Mouse (Mus musculus): Measurements from ENCODE around the gene Slc9a8.

Slc9a8 gene

DNA sequence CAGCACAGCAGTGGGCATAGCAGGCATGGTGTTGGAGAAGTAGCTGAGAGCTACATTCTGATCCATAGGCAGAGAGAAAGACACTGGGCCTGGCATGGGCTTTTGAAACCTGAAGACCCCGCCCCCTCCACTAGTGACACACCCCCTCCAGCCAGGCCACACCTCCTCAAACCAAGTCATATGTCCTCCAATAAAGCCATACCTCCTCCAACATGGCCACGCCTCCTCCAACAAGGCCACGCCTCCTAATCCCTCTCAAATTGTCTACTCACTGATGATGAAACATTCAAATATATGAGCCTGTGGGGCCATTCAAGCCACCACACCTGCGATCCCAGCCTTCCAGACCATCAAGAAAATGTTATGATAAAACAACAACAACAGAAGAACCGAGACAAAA lies 7.1 kb upstream of the Slc9a8 start:
- in situ Hi-C loops (cut with MboI, MseI) = no loop called here

GRCm38 (mm10) chr2:167415970-167416563 lies 5.4 kb upstream of the Slc9a8 start:
- in situ Hi-C loops (cut with MboI, MseI) = no loop called here

DNA sequence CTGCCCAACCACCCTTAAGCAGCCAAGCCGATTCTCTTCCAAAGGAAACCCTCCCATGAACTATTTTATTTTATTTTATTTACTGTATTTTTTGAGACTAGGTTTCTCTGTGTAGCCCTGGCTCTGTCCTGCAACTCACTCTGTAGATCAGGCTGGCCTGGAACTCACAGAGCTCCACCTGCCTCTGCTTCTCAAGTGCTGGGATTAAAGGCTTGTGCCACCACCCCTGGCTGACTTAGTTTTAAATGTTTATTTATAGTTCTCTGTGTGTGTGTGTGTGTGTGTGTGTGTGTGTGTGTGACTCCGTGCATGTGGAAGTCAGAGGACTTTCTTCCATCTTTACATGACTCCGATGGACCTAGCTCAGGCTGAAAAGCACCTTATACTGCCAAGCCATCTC lies 4.5 kb upstream of the Slc9a8 start:
- in situ Hi-C loops (cut with MboI, MseI) = no loop called here

DNA sequence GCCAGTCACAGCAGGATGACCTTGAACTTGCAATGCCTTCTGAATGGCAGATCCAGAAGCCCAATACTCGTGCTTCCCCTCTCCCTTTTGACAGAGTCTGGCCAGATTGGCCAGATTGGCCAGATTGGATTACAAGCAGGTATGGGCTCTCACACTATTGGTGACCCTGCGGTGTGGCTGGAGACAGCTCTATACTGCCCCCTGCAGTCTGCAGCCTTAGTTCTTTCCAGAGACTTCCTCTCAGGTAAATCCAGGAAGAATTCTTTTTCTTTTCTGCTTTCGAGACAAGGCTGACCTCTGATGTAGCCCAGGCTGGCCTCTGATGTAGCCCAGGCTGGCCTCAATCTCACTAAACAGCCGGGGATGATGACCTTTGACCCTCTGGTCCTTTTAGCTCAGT lies 3.8 kb upstream of the Slc9a8 start:
- in situ Hi-C loops (cut with MboI, MseI) = no loop called here

DNA sequence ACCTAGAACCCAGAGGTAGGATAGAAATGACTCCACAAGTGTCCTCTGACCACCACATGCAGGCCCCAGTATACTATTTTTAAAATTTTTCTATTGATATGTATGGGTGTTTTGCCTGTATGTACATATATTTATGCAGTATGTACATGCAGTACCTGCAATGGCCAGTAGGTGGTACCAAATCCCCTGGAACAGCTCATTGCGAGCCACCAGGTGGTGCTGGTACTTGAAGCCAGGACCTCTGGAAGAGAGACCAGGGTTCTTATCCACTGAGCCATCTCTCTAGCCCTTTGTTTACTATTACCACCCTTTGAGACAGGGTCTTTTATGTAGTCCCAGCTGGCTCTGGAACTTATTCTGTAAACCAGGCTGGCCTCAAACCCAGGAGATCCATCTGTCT lies 2.3 kb upstream of the Slc9a8 start:
- in situ Hi-C loops (cut with MboI, MseI) = no loop called here

DNA sequence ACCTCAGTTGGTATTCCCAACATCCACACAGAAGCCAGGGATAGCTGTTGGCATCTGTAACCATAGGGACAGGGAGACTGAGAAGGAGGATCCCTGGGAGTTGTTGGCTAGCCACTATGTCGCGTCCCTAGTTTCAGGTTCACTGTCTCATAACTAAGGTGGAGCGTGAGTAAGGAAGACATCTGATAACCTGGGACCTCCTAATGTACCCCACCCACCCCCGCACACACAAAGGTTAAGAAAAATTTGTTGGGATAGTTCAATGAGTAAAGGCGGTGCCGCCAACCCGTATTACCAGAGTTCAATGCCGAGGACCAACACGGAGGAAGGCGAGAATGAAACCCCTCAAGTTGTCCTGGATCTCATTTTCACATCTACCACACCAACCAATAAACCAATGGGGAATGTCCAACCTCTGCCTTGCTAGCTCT lies 686 bp upstream of the Slc9a8 start:
- in situ Hi-C loops (cut with MboI, MseI) = loop anchor here in 1 of 2 experiments (5.0 kb wide), 2 partner anchors 74 to 86 kb away; partner anchors contain the start of gene B4galt5

- in situ Hi-C loops (cut with MboI, MseI) = loop anchor here in 1 of 2 experiments (5.0 kb wide), 2 partner anchors 75 to 85 kb away; partner anchors contain the start of gene B4galt5
Observed at GRCm38 (mm10) chr2:167422150-167422470, 598 bp downstream of the Slc9a8 start.

GRCm38 (mm10) chr2:167423031-167423611 lies 1.6 kb downstream of the Slc9a8 start:
- in situ Hi-C loops (cut with MboI, MseI) = loop anchor here in 1 of 2 experiments (5.0 kb wide), 2 partner anchors 76 to 84 kb away; partner anchors contain the start of gene B4galt5

- in situ Hi-C loops (cut with MboI, MseI) = loop anchor here in 1 of 2 experiments (5.0 kb wide), 2 partner anchors 77 to 83 kb away; partner anchors contain the start of gene B4galt5
Observed at GRCm38 (mm10) chr2:167424040-167424439, 2.5 kb downstream of the Slc9a8 start.

DNA sequence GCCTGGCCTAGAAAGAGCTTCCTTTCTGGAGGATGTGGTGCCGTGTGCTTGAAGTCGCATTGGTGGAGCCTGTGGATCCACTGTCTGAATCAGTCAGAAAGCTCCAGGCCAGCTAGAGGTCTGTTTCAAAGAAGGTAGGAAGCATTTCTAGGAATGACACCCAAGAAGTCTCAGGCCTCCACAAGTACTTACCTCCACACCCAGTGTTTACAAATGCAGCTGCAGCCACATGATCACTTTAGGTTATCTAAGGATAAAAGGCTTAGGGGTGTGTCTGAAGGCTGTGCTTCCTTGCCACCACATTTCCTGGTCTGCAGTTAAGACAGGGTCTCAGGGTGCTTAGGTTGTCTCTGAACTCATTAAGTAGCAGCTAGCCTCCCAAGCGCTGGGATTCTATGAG lies 3.0 kb downstream of the Slc9a8 start:
- in situ Hi-C loops (cut with MboI, MseI) = loop anchor here in 1 of 2 experiments (5.0 kb wide), 2 partner anchors 77 to 83 kb away; partner anchors contain the start of gene B4galt5

DNA sequence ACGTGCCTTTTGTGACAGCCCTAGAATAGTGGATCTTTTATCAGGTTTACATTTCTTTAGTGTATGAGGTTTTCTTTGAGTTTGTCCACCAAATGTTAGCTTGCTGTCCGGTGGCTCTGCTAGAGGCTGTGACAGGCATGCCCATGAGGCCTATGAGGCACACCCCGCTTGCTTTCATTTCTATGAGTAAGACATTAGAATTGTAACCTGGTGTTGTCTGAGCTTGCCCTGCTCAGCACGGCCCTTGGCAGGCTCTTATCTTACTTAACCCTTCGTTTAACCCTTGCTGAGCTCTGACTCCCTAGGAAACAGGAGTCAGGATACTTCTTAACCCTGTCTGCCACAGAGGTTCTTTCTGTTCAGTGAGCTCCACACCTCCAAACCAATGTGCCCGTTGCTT lies 3.9 kb downstream of the Slc9a8 start:
- in situ Hi-C loops (cut with MboI, MseI) = no loop called here

DNA sequence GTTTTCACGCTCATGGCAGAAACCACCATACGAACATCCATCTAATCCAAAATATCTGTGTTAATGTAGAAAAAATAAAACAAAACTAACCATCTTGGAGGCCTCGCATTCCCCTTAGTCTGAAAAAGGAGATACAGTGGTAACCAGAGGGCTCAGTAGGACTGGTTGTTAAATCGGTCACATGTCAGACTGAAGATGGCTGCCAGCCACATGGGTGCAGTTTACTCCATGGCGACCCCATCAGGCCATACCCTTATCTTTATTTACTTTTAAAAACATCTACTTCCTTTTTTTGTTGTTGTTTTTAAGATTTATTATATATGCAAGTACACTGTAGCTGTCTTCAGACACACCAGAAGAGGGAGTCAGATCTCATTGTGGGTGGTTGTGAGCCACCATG lies 8.1 kb downstream of the Slc9a8 start:
- in situ Hi-C loops (cut with MboI, MseI) = no loop called here

DNA sequence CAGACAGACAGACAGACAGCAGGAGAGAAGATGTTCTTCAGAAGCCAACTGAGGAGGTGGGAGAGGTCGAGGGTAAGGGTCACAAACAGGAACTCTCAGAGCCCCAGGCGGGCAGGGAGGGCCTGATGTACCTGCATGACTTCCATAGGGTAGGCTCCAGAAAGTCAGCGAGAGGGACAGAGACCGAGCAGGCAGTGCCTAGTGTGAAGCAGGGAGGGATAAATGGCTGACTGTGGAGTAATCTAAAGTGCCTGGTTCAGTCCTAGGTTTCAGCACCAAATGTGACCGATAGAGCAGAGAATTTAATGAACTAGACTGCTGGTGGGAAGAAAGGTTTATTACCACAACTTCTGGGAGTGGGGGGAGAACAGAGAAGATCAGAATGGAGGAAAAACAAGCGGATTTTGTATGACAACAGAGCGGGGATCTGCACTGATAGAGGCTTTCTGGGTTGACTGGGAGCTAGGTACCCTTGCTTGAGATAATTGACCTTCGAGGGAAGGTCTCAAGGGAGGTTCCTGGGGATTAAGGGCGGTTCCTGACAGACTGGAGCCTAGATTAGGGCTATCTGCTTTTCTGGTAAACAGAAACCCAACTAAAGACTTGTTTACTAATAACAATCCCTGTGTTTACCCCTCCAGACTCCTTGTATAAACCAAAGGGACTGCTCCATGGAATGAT lies 9.4 kb downstream of the Slc9a8 start:
- in situ Hi-C loops (cut with MboI, MseI) = no loop called here

DNA sequence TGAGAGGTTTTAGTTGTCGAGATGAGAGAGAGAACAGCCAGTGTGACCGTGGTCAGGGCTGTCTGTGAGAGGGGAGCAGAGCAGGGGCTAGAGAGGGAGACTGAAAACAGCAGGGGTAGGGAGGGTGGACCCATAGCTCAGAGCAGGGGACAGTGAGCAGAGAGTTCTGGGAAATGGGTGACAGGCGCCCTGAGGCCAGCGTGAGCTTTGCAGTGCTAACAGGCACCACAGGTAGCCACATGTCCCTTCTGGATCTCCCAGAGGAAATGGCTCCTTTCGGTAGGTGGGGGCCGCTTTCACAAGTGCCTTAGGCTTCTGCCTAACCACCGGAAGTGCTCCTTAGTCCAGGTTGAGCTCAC lies 9.9 kb downstream of the Slc9a8 start:
- in situ Hi-C loops (cut with MboI, MseI) = no loop called here

- in situ Hi-C loops (cut with MboI, MseI) = no loop called here
Observed at GRCm38 (mm10) chr2:167434570-167434969, 13.1 kb downstream of the Slc9a8 start.

- in situ Hi-C loops (cut with MboI, MseI) = no loop called here
Observed at GRCm38 (mm10) chr2:167435631-167436030, 14.1 kb downstream of the Slc9a8 start.

- in situ Hi-C loops (cut with MboI, MseI) = no loop called here
Observed at GRCm38 (mm10) chr2:167436371-167436770, 14.9 kb downstream of the Slc9a8 start.

GRCm38 (mm10) chr2:167439422-167439821 lies 17.9 kb downstream of the Slc9a8 start:
- in situ Hi-C loops (cut with MboI, MseI) = no loop called here

DNA sequence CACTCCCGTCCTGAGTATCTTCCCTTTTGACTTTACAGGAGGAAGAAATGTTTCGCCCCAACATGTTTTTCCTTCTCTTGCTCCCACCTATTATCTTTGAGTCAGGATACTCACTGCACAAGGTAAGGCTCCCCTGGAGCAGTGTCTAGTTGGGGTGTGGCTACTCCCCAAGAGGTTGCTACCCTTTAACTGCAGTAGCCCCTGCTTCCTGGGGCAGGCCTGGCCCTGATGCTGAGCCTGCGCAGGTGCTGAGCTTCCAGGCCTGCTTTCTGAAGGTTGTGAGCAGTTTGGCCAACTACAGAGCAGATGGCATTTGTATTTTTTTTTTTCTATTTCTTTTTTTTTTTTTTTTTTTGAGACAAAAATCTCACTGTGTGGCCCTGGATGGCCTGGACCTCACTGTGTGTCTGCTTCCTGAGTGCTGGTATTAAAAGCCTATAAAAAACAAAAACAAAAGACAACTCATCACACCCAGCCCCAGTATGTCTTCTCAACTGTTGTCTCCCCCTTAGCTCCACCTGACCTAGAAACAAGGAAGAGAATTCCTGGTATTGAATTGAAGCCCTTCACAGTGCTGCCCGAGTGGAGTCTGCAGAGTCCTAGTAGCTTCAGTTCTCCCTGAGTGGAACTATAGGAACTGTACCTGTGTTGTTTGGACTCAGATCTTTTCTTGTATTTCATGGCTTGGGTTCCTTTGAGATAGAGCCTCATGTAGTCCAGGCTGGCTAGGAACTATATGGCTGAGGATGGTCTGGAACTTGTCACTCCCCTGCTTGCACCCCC lies 22.1 kb downstream of the Slc9a8 start:
- in situ Hi-C loops (cut with MboI, MseI) = no loop called here

GRCm38 (mm10) chr2:167445911-167446780 lies 24.6 kb downstream of the Slc9a8 start:
- in situ Hi-C loops (cut with MboI, MseI) = no loop called here

DNA sequence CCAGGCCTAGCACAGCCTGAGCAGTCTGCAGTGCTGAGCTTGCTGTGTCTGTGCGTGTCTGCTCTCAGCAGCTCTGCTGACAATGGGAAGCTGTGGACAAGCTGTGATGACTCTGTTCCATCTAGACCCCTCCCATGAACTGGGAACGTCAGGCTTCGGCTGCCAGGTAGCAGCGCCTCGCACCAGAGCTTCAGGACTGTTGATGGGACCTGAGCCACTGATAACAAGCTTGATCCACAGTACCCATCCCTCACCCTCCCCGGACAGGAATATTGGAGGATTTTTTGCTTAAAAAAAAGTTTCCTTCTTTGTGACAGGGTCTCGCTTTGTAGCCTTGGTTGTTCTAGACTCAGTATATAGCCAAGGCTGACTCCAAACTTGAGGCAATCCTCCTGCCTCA lies 25.7 kb downstream of the Slc9a8 start:
- in situ Hi-C loops (cut with MboI, MseI) = no loop called here
